ENCODE assay signal across 17 mouse cellular contexts in genomic region chr5:107982016-107982415, GRCm38 (mm10).
"Had no signal": no experiment of that assay in that cellular context is flagged by ENCODE, and none has a peak within 500 bp of the region (broad histone marks: within the 10 kb centered on the region; RNA-seq: fewer than 3 reads in every experiment).

No protein-coding gene starts in this region.

- H3K27me3 ChIP-seq: lung, embryonic 15.5 days; megakaryocyte, embryonic 14.5 days; midbrain, embryonic 13.5 days; midbrain, embryonic 15.5 days; neural tube, embryonic 12.5 days; stomach, embryonic 15.5 days had no signal

- H3K36me3 ChIP-seq: lung, embryonic 15.5 days; midbrain, embryonic 13.5 days; midbrain, embryonic 15.5 days; neural tube, embryonic 12.5 days; stomach, embryonic 15.5 days had no signal

- H3K4me2 ChIP-seq: lung, embryonic 15.5 days; midbrain, embryonic 13.5 days; midbrain, embryonic 15.5 days; neural tube, embryonic 12.5 days; stomach, embryonic 15.5 days had no signal

- DNase-seq: liver, postnatal 0 days; lung, adult 2 months; lung, postnatal 14 days; lung, postnatal 36 days; right cerebral cortex, postnatal 14 days; thymus, adult 2 months; thymus, postnatal 25 days; thymus, postnatal 4 days had no signal

- H3K27ac ChIP-seq: lung, embryonic 15.5 days; macrophage; midbrain, embryonic 13.5 days; midbrain, embryonic 15.5 days; neural tube, embryonic 12.5 days; stomach, embryonic 15.5 days; stomach, postnatal 0 days had no signal

- H3K4me1 ChIP-seq: neural tube, embryonic 12.5 days had no signal

- H3K9ac ChIP-seq: liver, postnatal 0 days; lung, embryonic 15.5 days; midbrain, embryonic 13.5 days; midbrain, embryonic 15.5 days; neural tube, embryonic 12.5 days; stomach, embryonic 15.5 days had no signal

- ATAC-seq: liver, postnatal 0 days; lung, postnatal 0 days; midbrain, embryonic 13.5 days; midbrain, embryonic 15.5 days had no signal

- H3K9me3 ChIP-seq: lung, embryonic 15.5 days; megakaryocyte, embryonic 14.5 days; midbrain, embryonic 13.5 days; midbrain, embryonic 15.5 days; neural tube, embryonic 12.5 days; stomach, embryonic 15.5 days had no signal

- H3K4me3 ChIP-seq: lung, embryonic 15.5 days; midbrain, embryonic 13.5 days; midbrain, embryonic 15.5 days; neural tube, embryonic 12.5 days; stomach, embryonic 15.5 days had no signal
